Mouse (Mus musculus) megakaryocyte, embryonic 14.5 days (primary cell): ENCODE measurements around the gene Pam16. TPM values are rescaled to one million over a fixed set of nuclear protein-coding genes. Genes with fewer than 3 reads are reported as not detected.

Source experiments
- H3K27me3 ChIP-seq: replicated peaks from 2 replicates; pipeline ENCODE3; 2012; ENCODE audit warnings: inconsistent platforms
- H3K36me3 ChIP-seq: replicated peaks from 2 replicates; pipeline ENCODE3; 2012; ENCODE audit warnings: low read length, inconsistent platforms, mixed read lengths
- H3K4me1 ChIP-seq: 2 replicates; pipeline ENCODE4 v1.6.1; 2012; ENCODE audit warnings: inconsistent platforms
- H3K4me3 ChIP-seq: replicated peaks from 2 replicates; pipeline ENCODE3; 2012; ENCODE audit warnings: moderate library complexity, mild to moderate bottlenecking, inconsistent platforms
- H3K9me3 ChIP-seq: 2 replicates; pipeline ENCODE4 v1.6.1; 2012; ENCODE audit warnings: inconsistent platforms
- FLI1 ChIP-seq: IDR thresholded peaks from 2 replicates; pipeline ENCODE4 v1.6.1; 2012; ENCODE audit warnings: low read length, inconsistent platforms, mixed read lengths
- GATA1 ChIP-seq: IDR thresholded peaks from 3 replicates; pipeline ENCODE4 v1.6.1; 2012; ENCODE audit warnings: mixed read lengths, low read length, inconsistent platforms, borderline replicate concordance
- polyA plus RNA-seq: library from polyadenylated mRNA; stranded (reverse); fragments of >175 nt; gene quantifications from 2 replicates; pipeline ENCODE4 v1.2.3, GENCODE M21; 2012; ENCODE audit warnings: low replicate concordance; ENCODE audit not compliant: insufficient read depth

Gene Pam16
- polyA plus RNA-seq, 1 experiment = 137 TPM

DNA sequence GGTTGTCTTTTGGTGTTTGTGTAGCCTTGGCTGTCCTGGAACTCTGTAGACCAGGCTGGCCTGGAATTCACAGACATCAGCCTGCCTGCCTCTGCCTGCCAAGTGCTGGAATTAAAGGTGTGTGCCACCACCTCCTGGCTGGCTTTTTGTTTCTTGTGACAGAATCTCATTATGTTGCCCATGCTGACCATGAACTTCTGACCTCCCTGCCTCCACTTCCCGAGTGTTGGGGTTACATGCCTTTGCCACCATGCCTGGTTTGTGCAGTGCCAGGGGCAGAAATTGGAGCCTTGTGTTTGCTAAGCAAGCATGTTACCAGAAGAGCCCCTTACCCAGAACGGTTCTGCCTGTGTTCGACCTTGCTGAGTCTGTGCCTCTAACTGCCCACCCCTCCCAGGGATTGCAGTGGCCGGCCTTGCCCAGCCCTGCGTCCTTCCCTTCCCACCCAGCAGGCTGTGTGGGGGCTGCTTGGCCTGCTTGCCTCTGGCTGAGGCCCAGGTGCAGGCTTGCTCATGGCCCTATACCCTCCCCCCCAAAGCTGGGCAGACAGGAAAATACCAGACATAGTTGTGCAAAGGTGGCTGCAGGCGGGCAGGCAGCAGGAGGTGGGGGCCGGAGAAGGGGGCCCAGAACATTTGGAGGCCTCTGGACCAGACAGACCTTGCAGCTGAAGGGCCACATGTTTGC, 21.9 kb downstream of the Pam16 start:
- no peaks in the 10 kb centered on the region for H3K36me3 ChIP-seq
- peaks cover 78% of the 10 kb centered on the region for H3K27me3 ChIP-seq
- no peak overlapping the region for H3K4me3 ChIP-seq

DNA sequence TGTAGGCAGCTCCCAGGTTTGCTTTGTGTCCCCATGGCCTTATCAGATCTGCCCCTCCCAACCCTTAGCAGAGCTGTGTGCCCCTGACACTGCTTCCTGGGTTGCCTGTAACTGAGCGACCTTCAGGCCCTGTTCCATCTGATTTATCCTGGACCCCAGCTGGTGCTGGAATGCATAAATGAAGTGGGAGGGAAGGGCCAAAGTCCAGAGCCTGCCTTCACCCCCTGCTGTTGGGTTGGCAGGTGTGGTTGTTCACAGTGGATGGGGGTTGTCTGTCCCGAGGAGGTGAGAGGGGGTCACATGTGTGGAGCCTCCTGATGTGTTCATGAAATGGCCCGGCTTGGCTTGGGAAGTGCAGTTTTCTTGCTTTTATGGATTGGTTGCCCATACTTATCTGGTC, 22.6 kb downstream of the Pam16 start:
- H3K4me1 ChIP-seq = peaks cover 28% of the 10 kb centered on the region
- no peak overlapping the region for H3K4me3 ChIP-seq
- no peaks in the 10 kb centered on the region for H3K9me3 ChIP-seq
- TF ChIP-seq FLI1 (no peak), GATA1 (no peak)
- H3K36me3 ChIP-seq = no peaks in the 10 kb centered on the region
- H3K27me3 ChIP-seq = peaks cover 83% of the 10 kb centered on the region

More for the DNA sequence above, 21.9 kb downstream of the Pam16 start:
- Histone ChIP-seq H3K9me3 (no peaks in the 10 kb centered on the region), H3K4me1 (peaks cover 35% of the 10 kb centered on the region)
- TF ChIP-seq FLI1 = no peak
- no peak for TF ChIP-seq GATA1

DNA sequence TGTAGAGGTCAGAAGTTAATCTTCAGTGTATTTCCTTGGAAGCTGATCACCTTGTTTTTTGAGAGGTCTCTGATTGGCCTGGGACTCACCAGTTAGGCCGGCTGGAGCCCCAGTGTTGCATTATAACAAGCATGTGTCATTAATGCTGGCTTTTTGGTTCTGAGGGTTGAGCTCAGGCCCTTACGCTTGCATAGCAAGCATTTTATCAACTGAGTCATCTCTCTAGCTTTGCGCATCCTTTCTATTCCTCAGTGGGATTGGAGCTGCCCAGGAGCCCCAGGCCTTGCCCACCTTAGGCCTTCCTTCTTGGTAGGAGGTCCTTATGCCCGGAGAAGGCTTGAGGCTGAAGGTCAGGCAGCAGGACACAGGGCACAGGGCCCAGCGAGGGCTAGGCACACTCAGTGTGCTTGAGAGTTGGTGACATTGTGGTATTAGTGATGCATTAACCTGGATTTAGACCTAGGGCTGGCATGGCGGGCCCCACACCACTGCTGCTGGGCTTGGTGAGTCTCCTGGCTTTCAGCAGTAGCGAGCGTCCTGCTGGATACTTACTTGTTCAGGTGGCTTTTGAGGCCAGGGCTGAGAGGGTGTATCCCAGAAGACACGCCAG, 24.0 kb downstream of the Pam16 start:
- Histone ChIP-seq H3K4me1 (peaks cover 24% of the 10 kb centered on the region), H3K9me3 (no peaks in the 10 kb centered on the region), H3K4me3 (no peak overlapping the region), H3K27me3 (peaks cover 91% of the 10 kb centered on the region), H3K36me3 (no peaks in the 10 kb centered on the region)
- TF ChIP-seq GATA1 (no peak), FLI1 (no peak)

DNA sequence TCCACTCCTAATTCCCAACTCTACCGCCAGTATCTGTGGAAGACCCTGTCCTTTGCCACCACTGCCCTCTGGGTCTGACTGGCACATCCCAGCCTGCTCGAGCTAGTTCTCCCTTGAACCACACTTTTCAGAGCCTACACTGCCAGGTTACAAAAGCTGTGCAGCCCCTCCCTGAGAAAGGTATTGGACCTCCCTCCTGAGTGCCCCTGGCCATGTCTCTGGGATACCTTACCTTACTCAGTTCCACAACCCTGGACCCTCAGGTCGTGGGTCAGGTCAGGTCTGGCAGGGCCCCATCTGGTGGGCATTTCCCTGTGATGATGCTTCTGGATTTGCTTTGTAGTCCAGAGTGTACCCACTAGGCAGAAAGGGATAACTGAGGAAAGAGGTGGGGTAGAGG, 25.2 kb downstream of the Pam16 start:
- H3K27me3 ChIP-seq = peaks cover 92% of the 10 kb centered on the region
- H3K4me3 ChIP-seq = no peak overlapping the region
- H3K4me1 ChIP-seq = peaks cover 35% of the 10 kb centered on the region
- H3K9me3 ChIP-seq = no peaks in the 10 kb centered on the region
- TF ChIP-seq GATA1 (no peak), FLI1 (no peak)
- H3K36me3 ChIP-seq = no peaks in the 10 kb centered on the region

DNA sequence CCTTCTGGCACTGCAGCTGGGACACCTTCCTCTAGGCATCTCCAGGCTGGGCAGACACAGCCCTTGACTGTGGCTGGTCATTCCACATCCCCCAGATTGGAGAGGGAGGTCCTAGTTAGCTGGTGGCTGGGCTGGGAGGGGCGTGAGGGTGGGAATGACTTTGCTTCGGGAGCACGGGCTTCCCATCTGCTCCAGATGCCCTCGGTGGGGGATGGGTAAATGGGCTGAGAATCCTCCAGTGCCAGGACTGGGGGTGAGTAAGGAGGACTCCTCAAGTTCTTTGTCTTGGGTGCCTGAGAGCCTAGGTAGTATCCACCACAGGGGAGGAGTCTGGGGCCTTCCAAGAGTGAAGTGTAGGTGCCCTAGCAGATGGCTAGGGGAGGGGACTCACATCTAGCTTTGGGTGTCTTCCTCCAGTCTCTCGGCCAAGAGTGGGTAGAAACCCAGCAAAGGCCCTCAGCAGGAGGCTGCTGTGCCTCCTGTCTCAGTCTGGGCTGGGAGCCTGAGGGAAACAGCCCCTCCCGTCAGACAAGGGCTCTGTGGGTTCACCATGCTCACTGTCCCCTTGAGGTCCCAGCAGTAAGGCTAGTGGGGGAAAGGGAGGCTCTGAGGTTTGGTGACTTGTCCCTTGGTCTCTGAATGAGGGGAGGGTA, 25.8 kb downstream of the Pam16 start:
- TF ChIP-seq GATA1 (no peak), FLI1 (no peak)
- peaks cover 91% of the 10 kb centered on the region for H3K27me3 ChIP-seq
- no peak overlapping the region for H3K4me3 ChIP-seq
- H3K9me3 ChIP-seq = no peaks in the 10 kb centered on the region
- peaks cover 38% of the 10 kb centered on the region for H3K4me1 ChIP-seq
- H3K36me3 ChIP-seq = no peaks in the 10 kb centered on the region

DNA sequence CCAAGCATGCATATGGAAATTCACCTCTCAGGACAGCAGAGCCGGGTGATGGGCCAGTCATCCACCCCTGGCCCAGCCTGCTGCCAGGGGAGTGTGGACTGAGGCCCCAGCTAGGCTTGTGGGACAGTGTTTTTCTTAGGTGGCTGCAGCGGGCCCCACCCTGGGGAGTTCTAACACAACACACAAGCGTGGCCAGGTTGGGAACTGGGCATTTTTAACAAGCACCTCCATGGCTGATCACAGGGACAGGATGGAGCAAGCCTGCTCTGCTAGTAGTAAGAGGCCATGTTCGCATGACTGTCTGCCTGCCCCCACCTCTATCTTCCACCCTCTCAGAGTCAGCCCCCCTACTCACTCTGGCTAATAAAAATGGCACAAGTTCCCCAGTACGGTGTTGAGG, 26.7 kb downstream of the Pam16 start:
- TF ChIP-seq GATA1 = no peak
- no peak for TF ChIP-seq FLI1
- peaks cover 47% of the 10 kb centered on the region for H3K4me1 ChIP-seq
- H3K9me3 ChIP-seq = no peaks in the 10 kb centered on the region
- no peak overlapping the region for H3K4me3 ChIP-seq
- H3K27me3 ChIP-seq = peaks cover 92% of the 10 kb centered on the region
- H3K36me3 ChIP-seq = no peaks in the 10 kb centered on the region

DNA sequence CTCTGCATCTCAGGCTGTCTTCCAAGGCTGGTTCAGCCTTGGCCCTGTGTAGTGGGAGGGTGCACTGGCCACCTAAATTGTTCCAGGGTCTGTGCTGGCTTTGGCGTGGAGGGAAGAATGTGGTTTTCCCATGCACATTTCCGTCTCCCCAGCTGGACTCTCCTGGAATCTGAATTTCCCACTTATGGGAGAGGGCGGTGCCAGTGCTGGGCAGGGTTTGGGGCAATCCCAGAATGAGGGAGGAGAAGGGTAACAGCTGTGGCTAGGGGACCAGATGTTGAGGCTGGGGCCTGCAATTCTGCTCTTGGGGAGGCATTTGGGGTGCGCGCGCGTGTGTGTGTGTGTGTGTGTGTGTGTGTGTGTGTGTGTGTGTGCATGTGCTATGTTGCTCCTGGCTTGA, 27.5 kb downstream of the Pam16 start:
- peaks cover 49% of the 10 kb centered on the region for H3K4me1 ChIP-seq

DNA sequence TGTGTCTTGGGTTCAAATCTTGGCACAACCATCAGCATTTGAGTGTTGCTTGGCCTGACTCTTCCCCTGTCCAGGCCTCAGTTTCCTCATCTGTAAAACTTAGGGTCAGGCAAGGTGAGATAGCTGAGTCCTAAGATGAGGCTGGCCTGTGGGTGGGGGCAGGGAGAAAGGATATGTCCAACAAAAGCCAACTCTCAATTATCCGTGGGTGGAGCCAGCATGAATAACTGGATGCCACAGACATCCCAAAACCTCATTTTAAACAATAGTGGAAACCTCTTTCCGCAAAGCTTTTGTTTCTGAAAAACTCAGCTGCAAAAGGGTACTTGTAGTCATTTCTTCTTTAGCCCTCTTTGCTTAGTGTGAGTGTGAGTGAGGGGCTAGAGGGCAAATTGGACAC, 28.0 kb downstream of the Pam16 start:
- Histone ChIP-seq H3K36me3 (no peaks in the 10 kb centered on the region), H3K27me3 (peaks cover 89% of the 10 kb centered on the region), H3K4me3 (no peak overlapping the region), H3K4me1 (peaks cover 46% of the 10 kb centered on the region), H3K9me3 (no peaks in the 10 kb centered on the region)
- TF ChIP-seq GATA1 (no peak), FLI1 (no peak)

More for the DNA sequence above, 27.5 kb downstream of the Pam16 start:
- Histone ChIP-seq H3K9me3 (no peaks in the 10 kb centered on the region), H3K36me3 (no peaks in the 10 kb centered on the region), H3K4me3 (no peak overlapping the region), H3K27me3 (peaks cover 93% of the 10 kb centered on the region)
- TF ChIP-seq FLI1 (no peak), GATA1 (no peak)

DNA sequence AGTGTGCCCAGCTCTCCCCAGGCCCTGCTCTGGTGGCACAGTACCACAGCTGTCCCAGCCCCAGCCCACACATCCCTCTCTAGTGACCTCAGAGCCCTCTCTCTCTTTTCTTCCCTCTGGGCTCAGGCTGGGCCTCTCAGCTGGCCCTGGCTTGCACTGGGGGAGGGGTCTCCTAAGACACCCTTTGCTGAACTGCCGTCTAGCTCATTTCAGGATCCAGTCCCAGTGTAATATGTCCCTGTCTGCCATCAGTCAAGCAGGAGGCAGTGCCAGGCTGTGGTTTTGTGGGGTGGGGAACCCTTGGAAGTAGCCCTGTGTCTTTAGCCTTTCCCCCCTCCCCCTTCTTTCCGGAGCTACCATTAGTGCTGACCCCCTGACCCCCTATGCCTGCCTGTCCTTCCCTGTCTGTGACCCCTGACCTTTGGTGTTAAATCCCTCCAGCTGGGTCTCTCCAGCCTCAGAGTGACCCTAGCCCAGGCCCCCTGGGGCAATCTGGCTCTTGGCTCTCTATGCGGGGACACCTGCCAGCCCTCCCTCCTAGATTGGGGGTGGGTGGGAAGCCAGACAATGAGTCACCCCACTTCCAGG, 28.6 kb downstream of the Pam16 start:
- H3K4me1 ChIP-seq = peaks cover 46% of the 10 kb centered on the region
- H3K9me3 ChIP-seq = no peaks in the 10 kb centered on the region
- peaks cover 86% of the 10 kb centered on the region for H3K27me3 ChIP-seq
- no peak for TF ChIP-seq FLI1
- TF ChIP-seq GATA1 = no peak
- no peak overlapping the region for H3K4me3 ChIP-seq
- H3K36me3 ChIP-seq = no peaks in the 10 kb centered on the region
